Mouse (Mus musculus) heart, embryonic 16.5 days (tissue): ENCODE data around the gene Fscn3. TPM values are rescaled to one million over a fixed set of nuclear protein-coding genes. Genes with fewer than 3 reads are reported as not detected.

Experiments used
- ATAC-seq: fragments of 200-750 bp; cut with Nextera tagmentation; replicated peaks from 2 replicates; pipeline ENCODE4 v1.8.0; 2017; ENCODE audit warnings: moderate number of reproducible peaks; ENCODE audit not compliant: insufficient read depth, low FRiP score; ENCODE audit errors: extremely low read depth
- H3K27ac ChIP-seq: fragments of 300-500 bp; sonication (generic); 2 replicates; pipeline ENCODE4 v1.5.1; 2014; ENCODE audit warnings: mild to moderate bottlenecking, low read length, control low read depth, moderate library complexity
- H3K27me3 ChIP-seq: fragments of 300-500 bp; sonication (generic); 2 replicates; pipeline ENCODE4 v1.6.1; 2014; ENCODE audit warnings: low read length, mixed read lengths; ENCODE audit not compliant: control insufficient read depth, insufficient read depth
- H3K36me3 ChIP-seq: fragments of 300-500 bp; sonication (generic); 2 replicates; pipeline ENCODE4 v1.6.1; 2014; ENCODE audit not compliant: control insufficient read depth, insufficient read depth
- H3K4me1 ChIP-seq: fragments of 300-500 bp; sonication (generic); 2 replicates; pipeline ENCODE4 v1.6.1; 2014; ENCODE audit warnings: low read length, mixed read lengths; ENCODE audit not compliant: control insufficient read depth, insufficient read depth
- H3K4me2 ChIP-seq: fragments of 300-500 bp; sonication (generic); 2 replicates; pipeline ENCODE4 v1.6.1; 2014; ENCODE audit warnings: low read depth, mild to moderate bottlenecking, control low read depth, low read length
- H3K4me3 ChIP-seq: fragments of 300-500 bp; sonication (generic); 2 replicates; pipeline ENCODE4 v1.5.1; 2014; ENCODE audit warnings: mild to moderate bottlenecking, control low read depth, low read length
- H3K9ac ChIP-seq: fragments of 300-500 bp; sonication (generic); 2 replicates; pipeline ENCODE4 v1.6.1; 2014; ENCODE audit warnings: low read length, control low read depth
- H3K9me3 ChIP-seq: fragments of 300-500 bp; sonication (generic); replicated peaks from 2 replicates; pipeline ENCODE4 v1.6.1; 2016; ENCODE audit warnings: low read length; ENCODE audit not compliant: control insufficient read depth
- WGBS: fragments of 180-500 bp; shearing (Covaris S2); extraction: QIAGEN DNeasy Blood & Tissue Kit; methylation state at CpG from one replicate; pipeline ENCODE4 v1.1.7; 2014; 5-methylcytosine and 5-hydroxymethylcytosine counted together
- polyA plus RNA-seq: library from polyadenylated mRNA; unstranded; fragments of >200 nt; fragmentation: Nextera tagmentation; extraction: Ambion mirVana; gene quantifications from 2 replicates; pipeline ENCODE4 v1.2.1, GENCODE M21; 2015

Gene Fscn3
- polyA plus RNA-seq, 1 experiment from 2014 or later: not detected

- Histone ChIP-seq H3K27ac (no peak overlapping the region), H3K9ac (no peak overlapping the region), H3K27me3 (peaks cover 15% of the 10 kb centered on the region), H3K4me1 (peaks cover 7% of the 10 kb centered on the region; the same call in 1 of the 2 replicates), H3K36me3 (no peaks in the 10 kb centered on the region), H3K4me2 (no peak overlapping the region), H3K4me3 (no peak overlapping the region), H3K9me3 (peaks cover 12% of the 10 kb centered on the region)
- no peak for ATAC-seq
- 83% methylated on average over 4 of the region's 4 CpGs for WGBS
These were observed 27.8 kb upstream of the Fscn3 start for GRCm38 (mm10) chr6:28399791-28400190.

DNA sequence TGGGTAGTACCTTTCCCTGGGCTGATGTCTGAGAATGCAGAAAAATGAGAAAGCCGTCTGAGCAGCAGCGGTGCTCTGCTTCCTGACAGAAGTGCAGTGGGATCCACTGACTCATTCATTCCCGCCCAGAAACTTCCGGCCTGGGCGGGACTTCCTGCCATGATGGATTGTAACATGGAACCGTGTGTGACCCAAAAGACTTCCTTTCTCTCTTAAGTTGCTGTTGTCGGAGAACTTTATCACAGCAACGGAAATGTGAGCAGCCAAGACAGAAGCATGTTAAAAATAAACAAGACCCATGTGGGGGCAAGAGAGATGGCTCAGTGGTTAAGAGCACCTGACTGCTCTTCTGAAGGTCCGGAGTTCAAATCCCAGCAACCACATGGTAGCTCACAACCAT lies 17.5 kb upstream of the Fscn3 start:
- Histone ChIP-seq H3K9me3 (no peaks in the 10 kb centered on the region), H3K4me1 (no peaks in the 10 kb centered on the region), H3K9ac (no peak overlapping the region), H3K27ac (no peak overlapping the region), H3K27me3 (no peaks in the 10 kb centered on the region), H3K36me3 (peaks cover under 1% of the 10 kb centered on the region), H3K4me3 (no peak overlapping the region), H3K4me2 (no peak overlapping the region)
- ATAC-seq: peak; percentile 28; the same call in 1 of the 2 replicates
- WGBS: 57% methylated on average over 9 of the region's 9 CpGs

GRCm38 (mm10) chr6:28411236-28411635 lies 16.4 kb upstream of the Fscn3 start:
- Histone ChIP-seq H3K9me3 (no peaks in the 10 kb centered on the region), H3K4me2 (no peak overlapping the region), H3K27ac (no peak overlapping the region), H3K27me3 (no peaks in the 10 kb centered on the region), H3K36me3 (peaks cover 8% of the 10 kb centered on the region), H3K9ac (no peak overlapping the region), H3K4me3 (no peak overlapping the region), H3K4me1 (no peaks in the 10 kb centered on the region)
- ATAC-seq: no peak
- WGBS: 66% methylated on average over 2 of the region's 2 CpGs

GRCm38 (mm10) chr6:28416981-28417380 lies 10.6 kb upstream of the Fscn3 start:
- Histone ChIP-seq H3K4me3 (no peak overlapping the region), H3K9me3 (no peaks in the 10 kb centered on the region), H3K4me1 (peaks cover 37% of the 10 kb centered on the region), H3K9ac (no peak overlapping the region), H3K4me2 (peak overlapping the region; percentile 6; the same call in 1 of the 2 replicates), H3K36me3 (peaks cover 23% of the 10 kb centered on the region), H3K27me3 (no peaks in the 10 kb centered on the region), H3K27ac (peak overlapping the region; percentile 75)
- no peak for ATAC-seq
- WGBS: 66% methylated on average over 4 of the region's 4 CpGs

- ATAC-seq: no peak
- peak overlapping the region; percentile 79 for H3K27ac ChIP-seq
- H3K4me2 ChIP-seq: peak overlapping the region; percentile 33; the same call in 1 of the 2 replicates
These were observed 9.1 kb upstream of the Fscn3 start for GRCm38 (mm10) chr6:28418449-28418848.

GRCm38 (mm10) chr6:28419673-28420072 lies 7.9 kb upstream of the Fscn3 start:
- peaks cover 23% of the 10 kb centered on the region for H3K36me3 ChIP-seq
- H3K9me3 ChIP-seq: no peaks in the 10 kb centered on the region
- peak overlapping the region; percentile 98 for H3K4me2 ChIP-seq
- ATAC-seq: no peak
- H3K4me3 ChIP-seq: no peak overlapping the region; the same call in 1 of the 2 replicates
- H3K27ac ChIP-seq: no peak overlapping the region
- H3K4me1 ChIP-seq: peaks cover 47% of the 10 kb centered on the region
- no peak overlapping the region for H3K9ac ChIP-seq
- H3K27me3 ChIP-seq: no peaks in the 10 kb centered on the region
- 44% methylated on average over 2 of the region's 2 CpGs for WGBS

More at GRCm38 (mm10) chr6:28418449-28418848, 9.1 kb upstream of the Fscn3 start:
- H3K9me3 ChIP-seq: no peaks in the 10 kb centered on the region
- no peak overlapping the region for H3K4me3 ChIP-seq
- peaks cover 23% of the 10 kb centered on the region for H3K36me3 ChIP-seq
- H3K27me3 ChIP-seq: no peaks in the 10 kb centered on the region
- peaks cover 41% of the 10 kb centered on the region for H3K4me1 ChIP-seq
- WGBS: 63% methylated on average over 14 of the region's 14 CpGs
- peak overlapping the region; percentile 51; the same call in 1 of the 2 replicates for H3K9ac ChIP-seq

DNA sequence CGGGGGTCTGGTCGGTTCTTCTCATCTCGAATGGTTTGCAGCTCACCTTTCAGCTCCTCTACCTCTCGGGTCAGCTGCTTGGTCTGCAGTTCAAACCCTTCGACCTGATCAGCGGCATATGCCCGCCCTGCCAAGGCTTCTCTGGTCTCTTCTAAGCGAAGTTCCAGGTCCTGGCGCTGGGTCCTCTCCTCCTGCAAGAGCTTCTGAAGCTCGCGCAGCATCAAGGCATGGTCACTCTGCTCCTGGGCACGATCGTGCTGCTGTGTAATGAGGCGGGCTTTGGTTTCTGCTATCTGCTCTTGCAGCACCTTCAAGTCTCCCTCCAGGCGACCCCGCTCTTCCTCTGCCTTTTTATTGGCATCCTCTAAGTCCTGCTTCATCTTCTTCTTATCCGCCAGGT lies 7.2 kb upstream of the Fscn3 start:
- Histone ChIP-seq H3K27ac (no peak overlapping the region), H3K36me3 (peaks cover 19% of the 10 kb centered on the region), H3K9ac (peak overlapping the region; percentile 79), H3K9me3 (no peaks in the 10 kb centered on the region), H3K4me1 (peaks cover 50% of the 10 kb centered on the region), H3K4me2 (peak overlapping the region; percentile 98), H3K27me3 (no peaks in the 10 kb centered on the region), H3K4me3 (peak overlapping the region; percentile 66)
- no peak for ATAC-seq
- WGBS: 73% methylated on average over 17 of the region's 17 CpGs

GRCm38 (mm10) chr6:28420865-28421264 lies 6.7 kb upstream of the Fscn3 start:
- Histone ChIP-seq H3K9ac (peak overlapping the region; percentile 79), H3K4me2 (peak overlapping the region; percentile 98), H3K4me1 (peaks cover 50% of the 10 kb centered on the region), H3K9me3 (no peaks in the 10 kb centered on the region), H3K4me3 (peak overlapping the region; percentile 66), H3K27ac (no peak overlapping the region), H3K36me3 (peaks cover 18% of the 10 kb centered on the region), H3K27me3 (no peaks in the 10 kb centered on the region)
- WGBS: 20% methylated on average over 13 of the region's 13 CpGs
- ATAC-seq: no peak

- Histone ChIP-seq H3K27me3 (no peaks in the 10 kb centered on the region), H3K9me3 (no peaks in the 10 kb centered on the region), H3K4me1 (peaks cover 50% of the 10 kb centered on the region), H3K4me3 (peak overlapping the region; percentile 66), H3K36me3 (peaks cover 20% of the 10 kb centered on the region), H3K4me2 (peak overlapping the region; percentile 98), H3K27ac (peak overlapping the region; percentile 49), H3K9ac (peak overlapping the region; percentile 79)
- peak; percentile 75 for ATAC-seq
- WGBS: under 1% methylated on average over 27 of the region's 27 CpGs
These were observed 6.1 kb upstream of the Fscn3 start for GRCm38 (mm10) chr6:28421469-28422000.
